Mouse (Mus musculus): ENCODE data around the gene Zglp1. TPM values are rescaled to one million over a fixed set of nuclear protein-coding genes. Genes with fewer than 3 reads are reported as not detected.

Zglp1 gene
- polyA plus RNA-seq, 1 experiment from 2014 or later, result 2.4 TPM

DNA sequence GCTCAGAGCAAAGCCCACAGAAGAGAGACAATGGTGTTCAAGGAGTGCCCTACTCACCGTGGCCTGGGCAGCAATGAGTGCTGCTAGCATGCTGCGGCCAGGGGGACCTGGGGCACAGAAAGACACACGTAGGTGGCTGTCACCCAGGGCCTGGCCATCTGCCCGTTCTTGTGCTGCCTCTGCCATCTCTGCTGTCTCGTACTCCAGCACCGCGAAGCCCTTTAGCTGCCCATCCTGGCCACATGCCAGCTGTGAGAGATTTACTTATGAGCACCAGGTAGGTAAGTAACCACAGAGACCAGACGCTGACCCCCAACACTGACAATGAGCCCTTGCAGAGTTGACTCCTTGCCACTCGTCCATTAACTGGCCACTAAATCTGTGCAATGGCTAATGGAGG is 14.2 kb upstream of the Zglp1 start:
- no peaks in the 10 kb centered on the region for H3K9me3 ChIP-seq (ENCODE audit: control insufficient read depth, low read length)
- H3K4me1 ChIP-seq (ENCODE audit: control insufficient read depth, insufficient read depth, low read length), result no peaks in the 10 kb centered on the region
- H3K9ac ChIP-seq (ENCODE audit: low read length), result no peak overlapping the region
- no peak overlapping the region for H3K4me3 ChIP-seq (ENCODE audit: low read depth, low read length)
- 93% methylated on average over 9 of the region's 9 CpGs for WGBS
- H3K27ac ChIP-seq (replicated peaks; ENCODE audit: low read depth, low read length), result no peak overlapping the region
- peaks cover 59% of the 10 kb centered on the region for H3K36me3 ChIP-seq (ENCODE audit: control insufficient read depth, insufficient read depth, low read length)
- no peak overlapping the region for H3K4me2 ChIP-seq (ENCODE audit: low read depth, severe bottlenecking)
- H3K27me3 ChIP-seq (ENCODE audit: control insufficient read depth, insufficient read depth, low read length), result no peaks in the 10 kb centered on the region
- DNase-seq (ENCODE audit: low spot score), result no peak
- ATAC-seq (ENCODE audit: insufficient number of reproducible peaks, low FRiP score, low TSS enrichment, low read depth), result no peak

GRCm38 (mm10) chr9:21075625-21076024 is 8.7 kb upstream of the Zglp1 start:
- Histone ChIP-seq H3K27ac (replicated peaks; ENCODE audit: low read depth, low read length) (no peak overlapping the region), H3K27me3 (ENCODE audit: control insufficient read depth, insufficient read depth, low read length) (no peaks in the 10 kb centered on the region), H3K4me3 (ENCODE audit: low read depth, low read length) (no peak overlapping the region), H3K9me3 (ENCODE audit: control insufficient read depth, low read length) (no peaks in the 10 kb centered on the region), H3K4me1 (ENCODE audit: control insufficient read depth, insufficient read depth, low read length) (peaks cover 4% of the 10 kb centered on the region; the same call in 1 of the 2 replicates), H3K9ac (ENCODE audit: low read length) (no peak overlapping the region), H3K4me2 (ENCODE audit: low read depth, severe bottlenecking) (no peak overlapping the region), H3K36me3 (ENCODE audit: control insufficient read depth, insufficient read depth, low read length) (peaks cover 43% of the 10 kb centered on the region)
- 87% methylated on average over 3 of the region's 3 CpGs for WGBS
- DNase-seq (ENCODE audit: low spot score), result no peak
- no peak for ATAC-seq (ENCODE audit: insufficient number of reproducible peaks, low FRiP score, low TSS enrichment, low read depth)

DNA sequence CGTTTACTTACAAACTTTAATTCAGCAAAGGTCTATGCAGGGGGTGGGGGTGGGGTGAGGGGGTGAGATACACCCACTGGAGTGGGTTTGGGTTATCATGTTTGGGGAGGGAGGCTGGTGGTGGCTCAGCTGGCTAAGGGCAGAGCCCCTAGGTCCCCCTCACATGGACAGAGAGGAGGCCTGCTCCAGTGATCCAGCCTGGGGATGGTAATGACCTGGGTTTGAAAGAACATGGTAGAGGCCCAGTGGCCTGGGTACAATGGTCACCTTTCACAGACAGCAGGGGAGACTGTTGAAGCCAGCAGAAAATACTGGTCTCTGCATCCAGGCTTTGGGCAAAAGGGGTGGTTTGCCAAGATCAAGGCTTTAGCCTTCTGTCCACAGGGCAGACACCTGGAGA is 7.3 kb upstream of the Zglp1 start:
- H3K4me3 ChIP-seq (ENCODE audit: low read depth, low read length), result no peak overlapping the region
- H3K27ac ChIP-seq (replicated peaks; ENCODE audit: low read depth, low read length), result no peak overlapping the region
- no peak overlapping the region for H3K4me2 ChIP-seq (ENCODE audit: low read depth, severe bottlenecking)
- WGBS, result 87% methylated on average over 1 of the region's 1 CpGs
- DNase-seq (ENCODE audit: low spot score) (no peak), ATAC-seq (ENCODE audit: insufficient number of reproducible peaks, low FRiP score, low TSS enrichment, low read depth) (no peak)
- H3K4me1 ChIP-seq (ENCODE audit: control insufficient read depth, insufficient read depth, low read length), result peaks cover 4% of the 10 kb centered on the region; the same call in 1 of the 2 replicates
- H3K36me3 ChIP-seq (ENCODE audit: control insufficient read depth, insufficient read depth, low read length), result peaks cover 29% of the 10 kb centered on the region
- no peak overlapping the region; the same call in 1 of the 2 replicates for H3K9ac ChIP-seq (ENCODE audit: low read length)
- H3K27me3 ChIP-seq (ENCODE audit: control insufficient read depth, insufficient read depth, low read length), result no peaks in the 10 kb centered on the region
- H3K9me3 ChIP-seq (ENCODE audit: control insufficient read depth, low read length), result no peaks in the 10 kb centered on the region

DNA sequence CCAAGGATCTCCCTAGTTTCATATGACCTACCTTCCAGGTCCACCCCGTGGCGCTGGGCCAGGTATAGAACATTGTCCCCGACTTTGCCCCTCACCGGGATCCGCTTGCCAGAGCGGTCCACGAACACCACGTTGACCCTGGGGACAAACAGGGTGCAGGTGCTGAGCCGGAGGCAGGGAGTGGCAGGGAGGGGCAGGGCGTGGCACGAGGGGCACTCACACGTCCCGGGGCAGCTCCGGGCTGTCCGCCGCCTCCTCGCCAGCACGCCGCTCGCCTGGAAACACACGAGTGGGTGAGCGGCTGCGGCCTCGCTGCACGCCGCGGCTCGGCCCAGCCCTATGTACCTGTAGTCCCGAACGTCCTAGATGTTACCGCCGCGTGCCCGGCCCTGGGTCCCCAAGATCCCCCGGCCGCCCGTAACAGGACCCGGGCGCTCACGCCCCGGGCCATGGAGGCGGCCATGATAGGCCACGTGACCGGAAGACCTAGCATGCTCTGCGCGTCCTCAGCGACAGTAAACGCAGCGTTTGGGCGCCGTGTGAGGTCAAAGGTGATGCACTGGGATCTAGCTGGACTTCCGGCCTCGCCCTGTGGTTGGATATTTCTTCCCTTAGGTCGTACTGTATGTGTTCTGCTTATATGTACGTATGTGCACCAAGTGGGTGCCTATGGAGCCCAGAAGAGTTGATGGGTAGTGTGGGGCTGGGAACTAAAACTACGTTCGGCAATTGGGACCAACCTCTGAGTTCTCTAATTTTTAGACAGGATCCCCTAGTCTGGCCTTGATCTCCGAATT is 6.3 kb upstream of the Zglp1 start, which contains the start of the genes Gm49373 and Fdx1l:
Gm49373 (minus strand) TSS at position 53 of the 797 bp plus-strand sequence.
Fdx1l (minus strand) TSS at position 571 of the 797 bp plus-strand sequence.
- Histone ChIP-seq H3K9ac (ENCODE audit: low read length) (peak within 1 kb of the TSS; percentile 92), H3K36me3 (ENCODE audit: control insufficient read depth, insufficient read depth, low read length) (peaks cover 20% of the 10 kb centered on the region), H3K4me2 (ENCODE audit: low read depth, severe bottlenecking) (peak within 1 kb of the TSS; percentile 70), H3K27me3 (ENCODE audit: control insufficient read depth, insufficient read depth, low read length) (no peaks in the 10 kb centered on the region), H3K27ac (replicated peaks; ENCODE audit: low read depth, low read length) (peak within 1 kb of the TSS; percentile 8; the same call in 1 of the 2 replicates), H3K9me3 (ENCODE audit: control insufficient read depth, low read length) (no peaks in the 10 kb centered on the region), H3K4me1 (ENCODE audit: control insufficient read depth, insufficient read depth, low read length) (peaks cover 4% of the 10 kb centered on the region; the same call in 1 of the 2 replicates), H3K4me3 (ENCODE audit: low read depth, low read length) (peak within 1 kb of the TSS; percentile 86)
- 3% methylated on average over 56 of the region's 58 CpGs for WGBS
- ATAC-seq (ENCODE audit: insufficient number of reproducible peaks, low FRiP score, low TSS enrichment, low read depth) (peak; percentile 87), DNase-seq (ENCODE audit: low spot score) (peak; percentile 91)

DNA sequence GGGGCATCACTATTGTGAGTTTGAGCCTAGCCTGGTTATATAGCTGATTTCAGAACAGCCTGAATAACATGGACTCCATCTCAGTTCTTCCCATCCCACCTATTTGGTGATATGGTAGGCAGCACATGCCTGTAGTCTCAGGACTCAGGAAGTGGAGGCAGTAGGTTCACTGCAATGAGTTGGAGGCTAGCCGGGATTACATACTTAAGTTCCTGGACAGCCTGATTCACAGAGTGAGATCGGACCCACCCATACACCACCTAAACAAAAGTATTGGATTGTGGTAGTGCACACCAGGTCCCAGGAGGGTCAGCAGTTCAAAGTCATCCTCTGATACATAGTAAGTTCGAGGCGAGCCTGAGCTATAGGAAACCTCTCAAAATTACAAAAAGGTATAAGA is 5.7 kb upstream of the Zglp1 start:
- peak overlapping the region; percentile 92 for H3K9ac ChIP-seq (ENCODE audit: low read length)
- no peaks in the 10 kb centered on the region for H3K27me3 ChIP-seq (ENCODE audit: control insufficient read depth, insufficient read depth, low read length)
- DNase-seq (ENCODE audit: low spot score), result no peak
- H3K4me2 ChIP-seq (ENCODE audit: low read depth, severe bottlenecking), result peak overlapping the region; percentile 70
- 21% methylated on average over 4 of the region's 4 CpGs for WGBS
- peak; percentile 7 for ATAC-seq (ENCODE audit: insufficient number of reproducible peaks, low FRiP score, low TSS enrichment, low read depth)
- H3K27ac ChIP-seq (replicated peaks; ENCODE audit: low read depth, low read length), result no peak overlapping the region
- H3K4me3 ChIP-seq (ENCODE audit: low read depth, low read length), result peak overlapping the region; percentile 86
- no peaks in the 10 kb centered on the region for H3K9me3 ChIP-seq (ENCODE audit: control insufficient read depth, low read length)
- H3K36me3 ChIP-seq (ENCODE audit: control insufficient read depth, insufficient read depth, low read length), result peaks cover 22% of the 10 kb centered on the region
- H3K4me1 ChIP-seq (ENCODE audit: control insufficient read depth, insufficient read depth, low read length), result peaks cover 4% of the 10 kb centered on the region; the same call in 1 of the 2 replicates

DNA sequence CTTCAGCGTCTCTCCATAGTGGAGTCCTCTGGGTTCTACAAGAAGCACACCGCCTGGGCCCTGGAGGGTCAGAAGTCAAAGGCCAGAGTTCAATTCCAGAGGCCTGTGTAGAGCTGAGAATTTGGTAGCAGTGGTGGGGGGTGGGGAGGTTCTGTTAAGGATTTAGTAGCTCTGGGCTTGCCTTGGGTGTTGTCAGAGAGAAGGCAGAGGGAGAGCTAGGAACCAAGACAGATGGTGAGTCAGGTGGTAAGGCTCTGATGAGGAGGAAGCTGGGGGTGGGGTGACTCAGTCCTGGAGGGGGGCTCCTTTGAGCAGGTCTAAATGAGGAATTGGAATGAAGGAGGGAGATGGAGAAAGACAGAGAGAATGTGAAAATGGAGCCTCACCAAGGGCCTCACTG is 4.0 kb downstream of the Zglp1 start:
- Histone ChIP-seq H3K9ac (ENCODE audit: low read length) (no peak overlapping the region), H3K4me3 (ENCODE audit: low read depth, low read length) (no peak overlapping the region), H3K4me1 (ENCODE audit: control insufficient read depth, insufficient read depth, low read length) (no peaks in the 10 kb centered on the region), H3K4me2 (ENCODE audit: low read depth, severe bottlenecking) (no peak overlapping the region), H3K9me3 (ENCODE audit: control insufficient read depth, low read length) (no peaks in the 10 kb centered on the region), H3K36me3 (ENCODE audit: control insufficient read depth, insufficient read depth, low read length) (peaks cover 8% of the 10 kb centered on the region; the same call in 1 of the 2 replicates), H3K27ac (replicated peaks; ENCODE audit: low read depth, low read length) (no peak overlapping the region), H3K27me3 (ENCODE audit: control insufficient read depth, insufficient read depth, low read length) (no peaks in the 10 kb centered on the region)
- WGBS, result 86% methylated on average over 2 of the region's 2 CpGs
- DNase-seq (ENCODE audit: low spot score), result no peak
- no peak for ATAC-seq (ENCODE audit: insufficient number of reproducible peaks, low FRiP score, low TSS enrichment, low read depth)

- Histone ChIP-seq H3K9me3 (ENCODE audit: control insufficient read depth, low read length) (no peaks in the 10 kb centered on the region), H3K27me3 (ENCODE audit: control insufficient read depth, insufficient read depth, low read length) (no peaks in the 10 kb centered on the region), H3K36me3 (ENCODE audit: control insufficient read depth, insufficient read depth, low read length) (no peaks in the 10 kb centered on the region), H3K9ac (ENCODE audit: low read length) (no peak overlapping the region), H3K4me2 (ENCODE audit: low read depth, severe bottlenecking) (no peak overlapping the region), H3K27ac (replicated peaks; ENCODE audit: low read depth, low read length) (no peak overlapping the region), H3K4me3 (ENCODE audit: low read depth, low read length) (no peak overlapping the region), H3K4me1 (ENCODE audit: control insufficient read depth, insufficient read depth, low read length) (no peaks in the 10 kb centered on the region)
- DNase-seq (ENCODE audit: low spot score), result no peak
- WGBS, result 61% methylated on average over 10 of the region's 10 CpGs
- no peak for ATAC-seq (ENCODE audit: insufficient number of reproducible peaks, low FRiP score, low TSS enrichment, low read depth)
Observed at GRCm38 (mm10) chr9:21051578-21051977, 15.3 kb downstream of the Zglp1 start.

- DNase-seq (ENCODE audit: low spot score), result no peak
- H3K9me3 ChIP-seq (ENCODE audit: control insufficient read depth, low read length), result no peaks in the 10 kb centered on the region
- H3K4me2 ChIP-seq (ENCODE audit: low read depth, severe bottlenecking), result no peak overlapping the region
- H3K27ac ChIP-seq (replicated peaks; ENCODE audit: low read depth, low read length), result no peak overlapping the region
- H3K4me1 ChIP-seq (ENCODE audit: control insufficient read depth, insufficient read depth, low read length), result no peaks in the 10 kb centered on the region
- H3K4me3 ChIP-seq (ENCODE audit: low read depth, low read length), result no peak overlapping the region
- no peak overlapping the region for H3K9ac ChIP-seq (ENCODE audit: low read length)
- WGBS, result 81% methylated on average over 3 of the region's 3 CpGs
- no peaks in the 10 kb centered on the region for H3K36me3 ChIP-seq (ENCODE audit: control insufficient read depth, insufficient read depth, low read length)
- no peak for ATAC-seq (ENCODE audit: insufficient number of reproducible peaks, low FRiP score, low TSS enrichment, low read depth)
- peaks cover 1% of the 10 kb centered on the region; the same call in 1 of the 2 replicates for H3K27me3 ChIP-seq (ENCODE audit: control insufficient read depth, insufficient read depth, low read length)
Observed at GRCm38 (mm10) chr9:21045235-21045634, 21.7 kb downstream of the Zglp1 start.

Measured in limb, embryonic 11.5 days (tissue).